Mouse (Mus musculus): Measurements from ENCODE around the gene Serpinc1.
"Not testable (repeated sequence)": the region's sequence is repeated elsewhere in the genome, so short reads cannot be mapped to it uniquely, and the experiment has no call there.

Gene Serpinc1

GRCm38 (mm10) chr1:161020051-161020450, 41.7 kb downstream of the Serpinc1 start:
- no peak for DNase-seq (ENCODE audit: low spot score)

DNA sequence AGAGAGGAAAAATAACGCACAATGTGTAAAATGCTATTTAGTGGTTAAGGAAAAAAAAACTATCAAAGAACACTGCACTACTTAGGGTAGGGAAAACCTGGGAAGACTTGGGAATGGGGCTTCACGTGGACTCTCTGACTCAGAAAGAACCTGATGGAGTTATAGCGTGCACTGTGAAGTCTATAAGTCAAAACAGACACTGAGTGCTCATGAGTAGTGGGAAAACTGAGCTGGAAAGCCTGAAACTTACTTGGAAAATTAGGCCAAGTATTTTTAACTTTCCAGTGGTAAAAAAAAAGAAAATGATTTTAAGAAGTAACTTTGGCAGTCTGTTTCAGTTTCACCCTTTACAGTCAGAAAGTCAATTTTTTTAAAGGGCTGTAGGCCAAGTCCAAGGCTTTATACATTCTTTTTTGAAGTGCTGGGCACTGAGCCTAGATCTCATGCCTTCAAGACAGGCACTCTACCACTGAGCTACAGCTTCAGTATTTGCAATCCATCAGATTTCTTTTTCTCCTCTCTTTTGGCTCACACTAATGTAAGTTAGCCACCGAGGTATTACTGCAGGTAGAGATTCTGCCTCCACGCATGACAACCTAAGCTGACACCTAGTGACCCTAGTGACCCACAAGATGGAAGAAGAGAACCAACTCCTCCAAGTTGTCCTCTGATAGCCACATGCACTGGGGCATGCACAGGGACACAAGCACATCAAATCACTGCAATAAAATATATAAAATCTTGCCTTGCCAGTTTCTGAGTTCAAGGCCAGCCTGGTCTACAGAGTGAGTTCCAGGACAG, 47.2 kb downstream of the Serpinc1 start:
- DNase-seq (ENCODE audit: low spot score), result no peak

- DNase-seq (ENCODE audit: low spot score), result no peak
Measured at GRCm38 (mm10) chr1:161027196-161027595, 48.8 kb downstream of the Serpinc1 start.

DNA sequence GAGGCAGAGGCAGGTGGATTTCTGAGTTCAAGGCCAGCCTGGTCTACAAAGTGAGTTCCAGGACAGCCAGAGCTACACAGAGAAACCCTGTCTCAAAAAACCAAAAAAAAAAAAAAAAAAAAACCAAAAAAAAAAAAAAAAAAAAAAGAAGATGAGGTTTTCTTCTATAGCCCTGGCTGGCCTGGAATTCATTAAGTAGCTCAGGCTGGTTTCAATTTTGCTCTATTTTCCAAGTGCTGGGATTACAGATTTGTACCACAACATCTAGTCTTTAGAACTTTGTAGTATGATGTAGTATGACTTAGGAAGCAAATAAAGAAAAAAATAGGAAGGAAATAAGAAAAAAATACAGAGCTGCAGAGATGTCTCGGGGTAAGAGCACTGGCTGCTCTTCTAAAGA, 50.0 kb downstream of the Serpinc1 start:
- not testable (repeated sequence) for DNase-seq (ENCODE audit: low spot score)

- no peak for DNase-seq (ENCODE audit: low spot score)
Measured at GRCm38 (mm10) chr1:161030058-161030457, 51.7 kb downstream of the Serpinc1 start.

DNA sequence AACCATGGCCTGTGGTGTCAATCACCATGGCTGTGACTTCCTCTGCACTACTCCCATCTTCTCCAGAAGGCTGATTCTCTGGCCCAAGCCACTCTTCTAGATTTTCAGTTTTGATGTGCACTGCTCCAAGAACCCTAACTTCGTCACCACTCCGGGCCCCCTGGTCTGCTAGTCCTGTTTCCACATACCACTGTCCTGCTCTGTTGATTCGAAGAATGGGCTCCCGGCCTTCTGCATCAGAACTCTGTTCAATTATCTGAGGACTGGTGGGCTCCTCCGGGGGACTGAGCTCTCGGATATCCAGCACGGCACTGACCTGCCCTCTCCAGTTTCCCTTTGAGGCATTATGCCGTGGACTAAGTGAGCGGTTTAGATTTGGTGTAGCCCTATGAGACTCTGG, 53.5 kb downstream of the Serpinc1 start:
- no peak for DNase-seq (ENCODE audit: low spot score)

DNA sequence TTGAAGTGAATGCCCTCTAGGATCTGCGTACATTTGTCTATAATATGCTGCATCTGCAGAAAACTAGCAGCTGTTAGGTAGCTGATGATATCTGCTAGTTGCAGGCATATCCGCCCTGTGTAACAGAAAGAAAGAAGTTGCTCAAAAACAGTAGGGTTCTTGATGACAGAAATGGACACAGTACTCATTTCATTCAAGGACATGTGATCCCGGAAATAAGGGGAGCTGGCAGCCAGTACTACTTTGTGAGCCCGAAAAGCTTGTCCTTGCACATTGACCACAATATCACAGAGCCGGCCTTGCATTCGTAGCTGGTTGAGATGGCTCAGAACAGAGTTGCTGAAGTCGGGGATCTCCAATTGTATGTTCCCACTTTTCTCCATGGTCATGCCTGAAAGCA, 54.0 kb downstream of the Serpinc1 start:
- no peak for DNase-seq (ENCODE audit: low spot score)

DNA sequence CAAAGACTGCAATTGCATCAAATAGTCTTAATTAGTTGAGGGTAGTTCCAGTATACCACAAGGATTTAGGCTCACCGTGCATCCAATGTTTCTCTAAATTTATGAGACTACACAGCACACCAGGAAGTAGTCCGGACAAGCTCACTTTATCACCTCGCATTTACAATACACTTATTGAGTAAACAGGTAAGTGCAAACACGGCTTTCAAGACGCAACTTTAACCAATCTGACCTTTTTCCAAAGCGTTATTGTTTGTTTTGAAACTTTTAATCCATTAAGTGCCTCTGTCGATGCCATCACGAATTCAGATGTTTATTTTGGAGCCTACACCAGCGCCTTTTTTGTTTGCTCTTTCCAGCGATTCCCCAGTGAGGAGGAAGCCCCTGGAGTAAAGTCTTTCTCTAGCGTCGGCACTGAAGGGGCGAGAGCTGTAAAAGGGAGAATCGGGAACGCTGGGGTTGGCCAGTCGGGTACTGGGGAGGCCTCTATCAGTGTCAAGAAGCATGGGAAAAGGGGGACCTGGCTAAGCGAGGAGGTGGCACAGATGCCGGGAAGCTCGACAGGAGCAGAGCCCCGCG, 55.6 kb downstream of the Serpinc1 start:
- no peak for DNase-seq (ENCODE audit: low spot score)

DNA sequence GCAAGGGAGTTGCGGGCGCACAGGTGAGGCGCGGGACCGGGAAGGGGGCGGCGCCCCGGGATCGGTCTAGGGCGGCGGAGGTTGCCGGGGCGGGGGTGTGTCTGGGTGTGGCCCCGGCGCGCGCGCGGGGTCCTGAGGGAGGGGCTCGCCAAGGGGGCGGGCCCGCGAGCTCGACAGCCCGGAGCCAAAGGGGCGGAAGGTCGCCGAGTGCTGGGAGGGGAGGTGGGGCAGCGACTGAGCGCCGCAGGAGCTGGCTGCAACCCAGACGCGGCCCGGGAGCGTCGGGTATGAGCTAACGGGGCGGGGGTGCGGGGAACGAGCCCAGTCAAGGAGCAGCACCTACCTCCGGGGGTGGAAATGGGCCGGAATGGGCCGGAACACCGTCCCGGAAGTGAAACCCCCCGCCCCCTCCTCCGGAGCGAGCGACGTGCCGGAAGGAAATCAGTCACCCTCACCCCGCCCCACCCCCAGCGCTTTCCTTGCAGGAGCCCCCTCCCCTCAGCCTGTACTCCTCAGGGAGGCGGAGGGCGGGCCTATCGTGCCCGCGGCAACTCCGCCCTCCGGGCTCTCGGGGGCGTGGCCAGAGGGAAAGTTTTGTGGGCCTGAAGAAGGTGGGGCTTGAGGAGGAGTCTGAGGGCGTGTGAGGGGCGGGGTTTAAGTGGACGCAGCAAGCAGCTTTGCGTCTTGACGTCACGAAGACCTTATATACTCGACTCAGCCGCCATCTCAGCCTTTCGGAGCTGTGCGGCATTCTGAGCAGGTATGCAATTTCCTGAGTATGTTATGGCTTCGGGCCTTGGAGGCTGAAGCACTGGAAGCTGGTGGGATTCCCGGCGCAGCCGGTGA, 56.3 kb downstream of the Serpinc1 start, which contains the start of gene Zbtb37:
Gene Zbtb37, minus strand, starts transcription at position 415 of the 846 bp plus-strand sequence.
- peak; percentile 91 for DNase-seq (ENCODE audit: low spot score)

DNA sequence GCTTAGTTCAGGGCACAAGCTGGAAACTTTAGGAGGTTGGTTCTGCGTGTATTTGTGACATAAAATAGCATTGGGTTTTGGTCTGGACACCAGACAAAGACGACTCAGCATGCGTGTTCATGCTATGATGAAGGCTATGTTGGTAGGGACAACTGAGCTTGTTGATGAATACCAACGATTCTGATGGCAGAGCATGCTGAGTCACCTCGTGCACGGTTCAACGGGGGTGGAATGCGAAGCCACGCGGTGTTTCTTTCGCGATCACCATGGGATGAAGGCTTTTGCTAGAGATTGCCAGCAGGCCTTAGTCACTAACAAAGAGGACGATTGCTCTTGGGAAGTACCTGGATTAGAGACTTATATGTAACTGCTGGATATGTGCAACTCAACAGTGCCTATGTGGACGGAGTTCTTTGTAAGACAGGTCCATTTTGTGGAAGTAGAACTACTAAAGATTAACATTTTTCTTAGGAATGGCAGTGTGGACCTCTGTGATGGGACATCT, 56.9 kb downstream of the Serpinc1 start:
- DNase-seq (ENCODE audit: low spot score), result no peak

DNA sequence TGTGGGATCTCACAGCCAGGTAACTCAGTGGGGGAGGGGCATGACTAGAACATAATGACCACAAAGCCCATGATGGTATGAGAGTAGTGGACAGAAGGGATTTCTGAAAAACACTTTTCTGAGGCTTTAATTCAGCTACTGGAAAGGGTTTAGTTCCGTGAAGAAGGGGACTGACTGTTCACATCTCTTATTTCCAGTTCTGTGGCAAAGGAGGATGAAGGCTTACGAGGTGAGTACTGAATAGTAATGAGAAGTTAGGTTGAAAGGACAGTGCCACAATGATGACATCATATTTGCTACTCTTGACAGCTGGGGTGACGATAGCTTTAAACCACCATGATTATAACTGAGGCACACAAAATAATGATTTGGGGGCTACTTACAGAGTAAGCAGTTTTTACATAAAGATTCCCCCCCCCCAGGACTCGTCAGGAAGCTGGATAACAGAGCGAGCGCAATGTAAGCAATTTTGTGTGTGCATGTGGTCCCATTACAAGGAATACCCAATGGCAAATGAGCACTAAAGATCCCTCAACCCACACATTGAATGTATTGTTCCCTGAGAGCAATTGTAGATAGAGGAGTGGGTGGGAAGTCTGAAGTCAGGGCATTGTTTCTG, 57.5 kb downstream of the Serpinc1 start:
- no peak for DNase-seq (ENCODE audit: low spot score)

DNA sequence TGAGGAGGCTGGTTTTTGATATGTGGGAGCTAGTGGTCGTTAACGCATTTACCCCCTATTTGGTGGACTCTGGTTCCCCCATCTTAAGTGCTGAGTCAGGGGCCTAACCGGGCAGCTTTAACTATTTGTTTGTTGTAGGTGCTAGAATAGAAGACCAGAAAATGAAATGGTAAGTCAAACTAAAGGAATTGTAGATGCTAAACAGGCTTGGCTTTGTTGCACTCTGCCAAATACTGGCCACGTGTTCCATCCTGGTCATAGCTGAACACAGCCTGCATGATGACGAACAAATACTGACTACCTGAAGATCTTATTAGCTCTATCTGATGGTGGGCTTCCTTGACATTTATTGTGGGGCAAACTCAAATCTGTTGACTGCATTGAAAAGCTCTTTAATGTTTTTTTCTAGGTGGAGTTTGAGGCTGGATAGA, 58.0 kb downstream of the Serpinc1 start:
- no peak for DNase-seq (ENCODE audit: low spot score)

DNA sequence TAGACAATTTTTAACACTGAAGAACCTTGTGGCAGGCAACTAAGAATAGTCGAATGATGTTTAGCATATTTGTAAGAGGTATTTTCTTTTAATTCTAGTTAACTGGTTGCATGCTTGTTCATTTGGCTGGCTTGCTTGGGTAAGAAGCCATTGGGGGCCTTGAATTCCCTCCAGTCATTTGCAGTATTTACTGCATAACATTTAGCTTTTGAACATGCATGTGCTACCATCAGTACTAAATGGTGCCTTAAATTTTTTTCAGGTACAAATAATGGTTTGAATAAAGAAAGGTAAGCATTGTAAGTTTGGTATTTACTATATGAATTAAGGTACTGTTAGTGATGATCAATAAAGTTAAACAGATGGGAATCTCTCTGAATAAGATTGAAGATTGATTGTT, 58.6 kb downstream of the Serpinc1 start:
- DNase-seq (ENCODE audit: low spot score), result no peak

DNA sequence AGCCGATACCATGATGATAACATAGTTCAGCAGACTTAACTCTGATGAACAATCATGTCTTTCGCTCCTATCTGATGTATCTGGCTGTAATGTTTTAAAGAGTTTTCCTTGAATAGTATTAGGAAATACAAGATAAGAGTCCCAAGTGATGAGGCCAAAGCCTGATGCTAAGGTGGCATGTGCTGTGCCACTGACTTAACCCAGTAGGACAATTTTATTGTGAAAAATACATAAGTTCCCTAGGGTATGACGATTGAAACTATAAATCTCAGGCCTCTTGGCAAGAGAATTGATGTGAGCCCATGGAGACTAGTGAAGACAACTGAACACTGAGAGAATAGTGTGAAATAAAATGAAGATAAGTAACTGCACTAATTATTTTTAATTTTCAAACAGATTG, 59.2 kb downstream of the Serpinc1 start:
- no peak for DNase-seq (ENCODE audit: low spot score)

DNA sequence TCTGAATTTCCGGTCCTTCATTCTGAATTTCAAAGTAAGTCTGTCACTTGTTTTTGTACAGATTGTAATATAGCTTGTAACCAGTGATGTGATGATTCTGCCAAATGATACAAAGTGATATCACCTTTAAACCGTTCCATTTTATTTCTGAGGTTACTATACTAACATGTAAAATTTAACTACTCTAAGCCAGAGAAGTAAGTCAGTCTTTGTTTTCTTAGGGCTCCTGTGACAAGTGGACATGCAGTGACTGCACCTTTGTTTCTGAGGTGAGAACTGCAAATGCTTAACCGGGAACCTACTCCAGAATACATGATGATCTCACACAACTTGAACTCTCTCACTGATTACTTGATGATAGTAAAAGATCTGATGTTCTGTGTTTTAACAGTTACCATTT, 59.6 kb downstream of the Serpinc1 start:
- DNase-seq (ENCODE audit: low spot score), result no peak

DNA sequence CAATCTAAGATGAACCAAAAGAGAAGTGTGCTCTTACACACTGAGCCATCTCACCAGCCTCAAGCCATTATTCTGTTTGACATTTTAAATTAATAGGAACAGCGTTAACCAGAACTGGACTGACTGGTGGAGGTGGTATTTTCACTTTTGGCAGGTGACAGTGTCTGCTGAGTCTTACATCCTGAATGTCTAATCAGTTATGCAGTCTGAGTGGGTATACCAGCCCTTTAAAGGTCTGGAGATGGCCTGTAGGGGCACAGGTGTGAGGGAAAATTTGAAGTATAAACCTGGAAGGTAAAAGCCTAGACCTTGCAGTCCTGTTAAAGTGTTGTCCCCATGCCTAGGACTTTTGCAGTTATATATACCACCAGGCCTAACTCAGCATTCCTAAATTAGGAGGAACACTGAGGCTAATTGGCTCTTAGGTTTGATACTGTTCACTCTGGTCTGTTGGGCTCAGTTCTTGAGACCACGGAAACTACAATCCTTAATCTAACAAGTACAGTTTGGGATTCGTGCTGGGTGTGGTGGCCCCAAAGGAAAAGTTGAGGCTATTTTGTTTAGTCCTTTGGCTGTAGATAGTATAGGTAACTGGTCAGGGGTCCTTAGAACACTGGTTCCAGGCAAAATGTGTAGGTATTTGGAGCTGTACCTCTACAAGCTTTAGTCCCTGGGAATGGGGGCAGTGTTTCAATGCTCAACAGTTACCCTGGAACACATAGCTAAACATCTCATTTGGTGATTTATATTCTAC, 60.8 kb downstream of the Serpinc1 start:
- no peak for DNase-seq (ENCODE audit: low spot score)

- DNase-seq (ENCODE audit: low spot score), result no peak
Measured at GRCm38 (mm10) chr1:161039741-161040425, 61.5 kb downstream of the Serpinc1 start.

DNA sequence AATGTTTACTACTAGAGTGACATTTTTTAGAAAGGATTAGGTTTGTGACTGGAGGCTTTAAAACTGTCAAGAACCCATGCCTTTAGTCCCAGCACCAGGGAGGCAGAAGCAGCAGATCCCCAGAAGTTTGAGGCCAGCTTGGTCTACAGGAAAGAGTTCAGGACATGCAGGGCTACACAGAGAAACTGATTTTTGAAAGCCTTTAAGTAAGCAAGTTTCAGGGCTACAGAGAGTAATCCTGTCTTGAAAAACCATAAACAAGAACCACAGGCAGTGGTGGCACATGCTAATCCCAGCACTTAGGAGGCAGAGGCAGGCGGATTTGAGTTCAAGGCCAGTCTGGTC, 62.0 kb downstream of the Serpinc1 start:
- no peak for DNase-seq (ENCODE audit: low spot score)

DNA sequence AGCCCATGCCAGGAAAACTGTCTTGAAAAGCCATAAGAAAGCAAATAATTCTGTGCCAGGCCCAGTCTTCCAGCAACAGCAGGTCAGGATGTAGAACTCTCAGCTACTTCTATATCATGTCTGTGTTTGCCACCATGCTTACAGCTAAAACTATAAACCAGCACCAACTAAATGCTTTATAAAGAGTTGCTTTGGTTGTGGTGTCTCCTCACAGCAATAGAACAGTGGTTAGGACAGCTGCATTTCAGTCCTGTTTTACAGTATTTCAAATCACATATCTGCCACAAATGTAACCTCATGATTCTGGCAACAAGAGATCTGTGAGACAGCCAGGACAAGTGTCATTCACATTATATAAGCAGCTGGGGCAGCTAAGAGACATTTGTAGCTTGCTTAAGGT, 62.5 kb downstream of the Serpinc1 start:
- DNase-seq (ENCODE audit: low spot score), result no peak

GRCm38 (mm10) chr1:161041261-161042020, 63.1 kb downstream of the Serpinc1 start:
- no peak for DNase-seq (ENCODE audit: low spot score)

All from urinary bladder, postnatal 10 days (tissue).